Mouse (Mus musculus) right cerebral cortex, postnatal 4 days (tissue): ENCODE measurements around the gene Klhdc7b.

Experiments used
- DNase-seq: peaks from one replicate; pipeline ENCODE4 v3.0.0-alpha.2; 2022

Gene Klhdc7b

DNA sequence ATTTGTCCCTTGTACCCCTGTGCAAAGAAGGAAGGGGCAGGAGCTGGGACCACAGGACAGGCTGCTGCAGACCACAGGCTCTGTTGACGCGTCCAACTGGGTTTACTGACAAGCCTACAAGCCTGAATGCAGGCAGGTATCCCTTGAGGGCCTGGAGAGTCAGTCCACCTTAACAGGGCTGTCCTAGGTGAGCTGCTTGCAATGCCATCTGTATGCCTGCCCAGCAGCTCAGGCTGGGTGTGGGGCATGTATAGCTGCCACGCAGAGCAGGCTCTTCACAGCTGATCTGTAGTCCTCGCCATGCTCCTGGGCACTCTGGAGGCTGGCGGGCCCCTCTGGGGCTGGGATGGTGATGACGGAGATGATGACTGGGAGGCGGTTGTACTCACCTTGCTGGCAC lies at the start of gene Klhdc7b:
Klhdc7b (plus strand) TSS at position 301 of the 400 bp plus-strand sequence.
- no peak for DNase-seq

DNA sequence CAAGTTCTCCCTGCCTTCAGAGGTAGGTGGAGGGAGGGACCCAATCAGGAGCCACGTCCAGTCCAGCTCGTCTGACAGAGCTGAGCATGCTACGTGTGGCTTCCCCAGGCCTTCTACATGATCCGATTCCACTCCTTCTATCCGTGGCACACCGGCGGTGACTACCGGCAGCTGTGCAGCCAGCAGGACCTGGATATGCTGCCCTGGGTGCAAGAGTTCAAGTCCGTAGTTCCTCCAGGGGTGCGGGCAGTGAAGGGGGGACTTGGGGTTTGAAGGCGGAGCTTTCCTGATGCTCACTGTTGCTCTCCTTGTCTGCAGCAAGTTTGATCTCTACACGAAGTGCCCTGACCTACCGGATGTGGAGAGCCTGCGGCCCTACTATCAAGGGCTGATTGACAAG lies 48.3 kb upstream of the Klhdc7b start:
- no peak for DNase-seq

DNA sequence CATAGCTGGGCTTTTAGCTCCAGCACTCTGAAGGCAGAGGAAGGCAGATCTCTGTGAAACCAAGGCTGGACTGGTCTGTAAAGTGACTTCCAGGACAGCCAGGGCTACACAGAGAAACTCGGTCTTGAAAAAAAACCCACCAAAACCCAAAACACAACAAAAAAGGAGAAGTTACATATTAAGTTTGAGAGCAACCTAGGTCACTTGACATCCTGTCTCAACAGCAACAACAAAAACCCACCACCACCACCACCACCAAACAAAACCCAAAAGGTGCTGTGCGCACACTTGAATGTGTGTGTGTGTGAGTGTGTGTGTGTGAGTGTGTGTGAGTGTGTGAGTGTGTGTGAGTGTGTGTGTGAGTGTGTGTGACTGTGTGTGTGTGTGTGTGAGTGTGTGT lies 45.0 kb upstream of the Klhdc7b start:
- no peak for DNase-seq

DNA sequence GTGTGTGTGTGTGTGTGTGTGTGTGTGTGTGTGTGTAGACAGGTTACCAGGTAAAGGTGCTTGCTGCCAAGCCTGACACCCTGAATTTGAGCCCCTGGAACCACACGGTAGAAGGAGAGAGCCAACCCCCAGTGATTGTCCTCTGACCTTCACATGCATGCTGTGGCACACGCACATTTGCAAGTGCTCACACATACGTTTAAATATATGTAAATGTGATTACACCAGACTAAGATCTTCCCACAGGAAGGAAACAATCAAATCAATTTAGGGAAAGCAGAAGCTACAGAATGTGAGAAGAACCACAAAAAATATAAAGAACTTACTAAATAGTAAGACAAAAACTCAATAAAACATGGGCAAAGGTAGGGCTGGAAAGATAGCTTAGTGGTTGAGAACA lies 44.6 kb upstream of the Klhdc7b start:
- no peak for DNase-seq

DNA sequence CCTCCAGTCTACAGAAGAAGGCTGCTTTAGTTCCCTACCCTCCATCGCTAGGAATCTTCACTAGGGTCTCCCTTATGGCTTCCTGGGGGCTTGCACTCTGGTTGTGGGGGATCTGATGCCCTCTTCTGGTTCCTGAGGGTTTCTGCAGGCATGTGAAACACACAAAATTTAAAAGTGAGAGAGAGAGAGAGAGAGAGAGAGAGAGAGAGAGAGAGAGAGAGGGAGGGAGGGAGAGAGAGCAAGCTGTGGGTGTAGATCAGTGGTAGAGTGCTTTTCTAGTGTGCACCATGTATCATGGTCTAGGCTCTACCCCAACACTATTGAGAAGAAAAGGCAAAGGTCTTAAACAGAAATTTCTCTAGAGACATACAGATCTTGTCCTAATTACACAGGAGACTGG lies 43.0 kb upstream of the Klhdc7b start:
- no peak for DNase-seq

DNA sequence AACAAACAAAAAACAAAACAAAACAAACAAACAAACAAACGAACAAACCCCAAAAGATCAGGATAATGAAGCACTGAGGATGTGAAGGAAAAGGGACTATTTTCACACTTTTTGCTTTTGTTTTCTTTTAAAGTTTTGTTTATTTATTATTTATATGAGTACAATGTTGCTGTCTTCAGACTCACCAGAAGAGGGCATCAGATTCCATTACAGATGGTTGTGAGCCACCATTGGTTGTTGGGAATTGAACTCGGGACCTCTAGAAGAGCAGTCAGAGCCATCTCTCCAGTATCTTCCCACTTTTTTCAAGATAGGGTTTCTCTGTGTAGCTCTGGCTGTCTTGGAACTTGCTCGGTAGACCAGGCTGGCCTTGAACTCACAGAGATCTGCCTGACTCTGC lies 41.4 kb upstream of the Klhdc7b start:
- DNase-seq, result no peak

DNA sequence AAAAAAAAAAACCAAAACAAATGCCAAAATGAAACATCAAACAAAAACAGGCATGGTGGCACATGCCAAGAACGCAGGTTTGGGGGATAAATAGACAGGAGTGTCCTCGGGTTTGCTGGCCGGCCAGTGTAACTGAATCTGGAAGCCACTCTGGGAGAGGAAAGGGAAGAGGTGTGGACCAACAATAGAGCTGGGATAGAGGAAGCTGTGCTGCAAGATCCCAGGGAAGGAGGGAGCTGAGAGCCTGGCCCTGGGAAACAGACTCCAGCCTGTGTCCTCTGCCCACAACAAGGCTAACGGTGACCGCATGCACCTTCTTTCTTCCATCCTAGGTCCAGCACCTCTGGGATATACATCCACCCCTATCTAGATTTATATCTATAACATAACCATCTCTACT lies 34.3 kb upstream of the Klhdc7b start:
- no peak for DNase-seq

DNA sequence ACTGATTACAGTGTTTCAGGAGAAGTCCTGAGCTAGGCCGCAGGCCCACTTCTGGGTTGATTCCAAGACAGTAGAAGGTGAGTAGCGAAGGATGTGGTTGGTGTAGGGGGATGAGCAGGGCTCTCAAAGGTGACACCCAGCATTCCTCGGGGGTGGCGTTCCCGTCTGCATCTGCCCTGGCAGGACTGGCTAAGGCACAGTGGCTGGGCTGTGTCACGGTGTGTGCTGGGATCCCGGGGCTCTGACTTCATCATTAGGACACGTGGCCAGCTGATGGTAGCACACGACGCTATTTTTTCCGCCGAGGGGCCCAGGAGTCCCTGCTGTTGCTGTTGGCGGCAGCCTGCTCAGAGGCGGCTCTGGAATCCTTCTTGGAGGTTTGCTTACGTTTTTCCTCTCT lies 33.4 kb upstream of the Klhdc7b start:
- no peak for DNase-seq

DNA sequence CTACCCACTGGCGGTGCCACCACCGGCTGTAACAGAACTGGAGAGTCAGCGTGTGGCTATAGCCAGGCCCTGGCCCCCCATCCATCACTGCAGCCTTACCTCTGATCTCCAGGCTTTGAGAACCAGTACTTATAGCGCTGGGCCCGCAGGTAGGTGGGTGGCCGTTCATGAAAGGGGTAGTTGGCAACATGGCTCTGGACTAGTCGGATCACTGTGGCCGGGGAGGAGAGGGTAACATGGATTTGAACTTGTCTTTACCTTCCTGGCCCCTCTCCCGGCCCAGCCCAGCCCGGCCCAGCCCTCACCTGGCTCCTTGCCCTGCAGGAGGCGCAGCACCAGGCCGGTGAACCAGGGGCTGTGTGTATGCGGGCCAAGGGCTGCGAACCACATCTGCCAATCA lies 32.7 kb upstream of the Klhdc7b start:
- DNase-seq, result no peak

DNA sequence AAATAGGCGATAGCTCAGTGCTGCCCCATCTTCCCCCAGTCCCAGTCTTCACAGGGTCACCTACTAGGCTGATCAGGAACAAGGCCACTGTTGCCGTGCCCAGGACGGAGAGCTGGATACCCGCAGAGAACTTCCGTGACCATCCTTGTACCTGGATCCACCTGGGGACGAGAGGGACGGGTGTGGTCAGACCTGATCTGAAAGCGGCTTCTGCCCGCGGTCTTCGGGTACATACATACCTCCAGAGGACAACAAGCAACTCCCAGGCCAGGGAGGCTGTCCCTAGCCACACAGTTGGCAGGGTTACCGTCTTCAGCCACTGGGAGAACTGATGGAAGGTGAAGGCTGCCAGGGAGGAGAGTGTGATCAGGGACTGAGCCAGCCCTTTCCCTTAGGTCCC lies 31.9 kb upstream of the Klhdc7b start:
- DNase-seq, result no peak

DNA sequence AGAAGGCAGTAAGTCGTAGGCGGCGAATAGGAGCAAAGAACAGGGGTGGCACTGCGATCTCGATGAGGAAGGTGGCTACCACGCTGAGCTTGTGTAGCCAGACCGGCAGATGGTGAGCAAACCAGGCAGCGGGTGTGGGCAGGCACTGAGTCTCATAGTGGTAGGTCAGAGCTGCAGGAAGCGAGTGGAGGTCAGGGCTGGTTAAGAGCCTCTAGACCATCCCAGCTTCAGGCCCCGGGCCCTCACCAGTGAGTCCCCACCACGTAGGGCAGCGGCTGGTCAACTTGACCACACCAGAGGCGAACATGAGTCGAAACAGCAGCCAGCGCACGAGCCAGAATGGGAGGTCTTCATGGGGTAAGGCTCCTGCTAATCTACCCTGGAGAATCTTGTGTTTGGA lies 30.9 kb upstream of the Klhdc7b start:
- no peak for DNase-seq

DNA sequence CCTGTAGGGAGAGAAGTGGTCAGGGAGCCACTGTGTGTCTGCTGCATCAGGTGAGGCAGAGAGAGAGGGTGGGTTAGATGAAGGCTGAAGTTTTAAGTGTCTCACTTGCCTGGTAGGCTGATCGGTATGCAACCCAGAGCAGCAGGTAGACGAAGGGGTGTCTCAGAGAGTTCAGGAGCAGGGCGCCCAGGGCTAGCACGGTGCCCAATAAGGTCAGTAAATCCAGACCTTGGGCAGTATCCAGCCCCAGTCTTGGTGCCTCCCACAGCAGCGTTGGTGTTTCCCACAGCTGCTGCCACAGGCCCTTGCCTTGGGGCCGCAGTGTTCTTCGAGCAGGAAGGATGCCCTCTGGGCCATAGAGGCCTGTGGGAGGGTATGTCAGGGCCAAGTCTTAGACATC lies 30.3 kb upstream of the Klhdc7b start:
- no peak for DNase-seq

DNA sequence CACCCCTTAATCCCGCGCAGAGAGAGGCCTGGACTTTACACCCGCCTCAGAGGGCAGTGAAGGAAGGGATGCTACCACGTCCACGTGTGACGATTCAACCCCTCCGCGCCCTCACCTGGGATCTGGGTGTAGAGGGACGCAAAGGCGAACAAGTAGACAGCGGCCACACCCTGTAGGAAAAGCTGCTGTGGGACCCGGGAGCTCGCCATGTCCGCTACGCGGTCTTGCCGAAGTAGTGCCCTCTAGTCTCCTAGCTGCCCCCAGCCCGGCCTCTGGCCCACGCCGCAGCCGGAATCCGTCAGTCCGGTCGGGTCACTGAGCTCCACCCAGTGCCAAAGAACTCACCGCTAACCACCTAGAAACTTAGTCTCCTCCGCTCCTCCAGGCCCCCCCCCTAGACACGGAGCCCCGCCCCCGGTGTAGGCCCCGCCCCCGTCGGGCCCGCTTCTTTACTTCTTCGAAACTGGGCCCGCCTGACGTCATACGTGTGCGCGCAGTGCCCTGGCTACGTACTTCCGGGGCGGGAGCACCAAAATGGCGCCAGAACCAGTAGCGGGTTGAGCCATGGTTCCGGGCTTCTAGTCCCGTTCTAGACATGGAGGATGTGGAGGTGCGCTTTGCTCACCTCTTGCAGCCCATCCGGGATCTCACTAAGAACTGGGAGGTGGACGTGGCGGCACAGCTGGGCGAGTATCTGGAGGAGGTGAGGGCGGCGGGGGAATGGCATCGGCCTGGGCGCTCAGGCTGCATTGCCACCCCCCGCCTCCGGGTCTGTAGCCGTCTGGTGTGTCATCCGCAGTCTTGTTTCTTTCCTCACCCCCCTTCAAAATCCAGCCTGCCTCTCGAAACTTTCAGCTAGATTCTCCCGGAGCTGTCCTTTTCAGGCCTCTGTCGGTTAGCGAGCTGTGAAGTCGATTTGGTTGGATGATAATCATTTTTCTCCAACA lies 29.2 kb upstream of the Klhdc7b start, which contains the start of the genes Lmf2 and Ncaph2:
Lmf2 (minus strand) TSS at position 419 of the 947 bp plus-strand sequence.
Ncaph2 (plus strand) TSS at position 479 of the 947 bp plus-strand sequence.
- DNase-seq, result peak; percentile 95

DNA sequence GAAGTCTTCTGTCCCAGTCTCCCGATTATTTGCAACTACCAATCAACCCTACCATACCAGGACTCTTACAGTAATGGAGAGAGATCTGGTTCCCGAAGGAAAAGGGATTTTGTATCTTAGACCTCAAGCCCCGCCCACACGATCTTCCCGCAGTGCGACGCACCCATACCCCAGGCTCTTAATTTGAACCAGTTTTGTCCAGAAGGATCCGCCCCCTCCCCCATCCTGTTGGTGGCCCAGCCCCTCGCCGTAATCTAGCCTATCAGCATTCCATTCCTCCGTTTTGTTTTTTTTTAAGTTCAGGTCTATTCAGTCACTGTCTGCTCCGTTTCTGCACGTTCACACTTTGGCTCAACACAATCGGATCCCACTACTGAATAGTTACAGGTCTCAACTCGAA lies 28.3 kb upstream of the Klhdc7b start:
- DNase-seq, result peak; percentile 86

DNA sequence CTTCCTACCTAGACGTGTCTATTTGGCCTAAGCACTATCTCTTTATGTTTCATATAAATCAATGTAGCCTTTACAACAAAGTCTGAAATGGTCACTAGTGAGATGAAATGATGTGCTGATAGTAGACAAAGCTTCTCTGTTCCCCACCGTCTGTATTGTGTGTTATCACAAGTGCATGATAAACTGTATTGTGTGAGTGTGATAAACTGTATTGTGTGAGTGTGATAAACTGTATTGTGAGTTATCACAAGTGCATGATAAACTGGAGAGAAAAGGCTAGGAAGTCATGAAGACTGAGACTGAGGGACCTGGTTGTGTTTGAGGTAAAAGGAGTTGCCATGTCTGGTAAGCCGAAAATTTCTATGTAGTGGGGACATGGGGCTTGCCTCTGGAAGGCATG lies 25.9 kb upstream of the Klhdc7b start:
- no peak for DNase-seq

DNA sequence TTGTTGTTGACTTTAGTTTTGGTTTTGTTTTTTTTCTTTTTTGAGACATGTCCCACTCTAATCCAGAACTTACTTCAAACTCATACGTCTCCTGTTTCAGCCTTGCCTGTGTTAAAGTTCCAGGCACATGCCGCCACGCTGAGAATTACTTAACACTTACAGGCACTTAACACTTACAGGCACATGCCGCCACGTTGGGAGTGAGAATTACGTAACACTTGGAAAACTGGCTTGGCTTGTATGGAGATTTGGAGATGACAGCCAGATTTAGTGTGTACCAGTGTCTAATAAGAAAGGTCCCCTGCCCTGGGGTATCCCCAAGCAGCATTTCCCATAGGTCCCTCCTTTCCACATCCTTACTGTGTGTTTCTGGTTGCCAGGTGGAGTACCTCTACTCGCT lies 21.7 kb upstream of the Klhdc7b start:
- DNase-seq, result no peak

DNA sequence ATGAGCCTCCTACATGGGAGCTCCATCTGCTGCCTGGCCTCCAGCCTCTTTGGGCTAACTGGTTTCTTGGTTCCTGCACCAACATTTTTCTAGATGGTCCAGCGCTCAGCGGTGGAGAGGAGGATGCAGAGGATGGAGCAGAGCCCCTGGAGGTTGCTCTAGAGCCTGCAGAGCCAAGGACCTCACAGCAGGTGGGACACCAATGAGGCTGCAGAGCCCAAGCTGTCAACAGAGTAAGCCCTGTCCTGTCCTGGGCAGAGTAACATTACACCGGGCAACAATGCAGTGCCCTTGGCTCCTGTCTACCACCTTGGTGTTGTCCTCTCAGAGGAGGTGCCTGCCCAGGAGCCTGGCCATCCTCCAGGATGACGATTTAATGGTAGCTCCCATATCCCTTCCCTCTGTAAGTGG lies 19.6 kb upstream of the Klhdc7b start:
- DNase-seq, result no peak

DNA sequence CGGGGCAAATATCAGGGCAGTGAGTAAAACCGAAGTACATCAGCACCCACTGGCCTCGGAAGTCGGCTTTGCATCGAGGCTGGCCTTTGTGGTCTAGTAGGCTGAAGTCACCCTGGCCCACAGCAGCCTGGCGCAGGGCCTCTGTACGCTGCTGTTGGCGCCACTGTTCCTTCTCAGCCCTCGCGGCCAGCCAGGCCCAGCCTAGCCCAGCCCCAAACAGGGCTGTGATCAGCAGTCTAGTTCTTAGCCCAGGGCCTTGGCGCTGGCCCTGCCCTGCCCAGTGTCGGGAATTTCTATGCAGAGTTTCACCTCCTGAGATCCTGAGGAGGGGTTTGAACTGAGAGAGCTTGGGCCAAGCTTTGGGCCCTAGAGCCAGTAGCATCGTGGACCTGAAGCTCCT lies 12.6 kb upstream of the Klhdc7b start:
- no peak for DNase-seq

DNA sequence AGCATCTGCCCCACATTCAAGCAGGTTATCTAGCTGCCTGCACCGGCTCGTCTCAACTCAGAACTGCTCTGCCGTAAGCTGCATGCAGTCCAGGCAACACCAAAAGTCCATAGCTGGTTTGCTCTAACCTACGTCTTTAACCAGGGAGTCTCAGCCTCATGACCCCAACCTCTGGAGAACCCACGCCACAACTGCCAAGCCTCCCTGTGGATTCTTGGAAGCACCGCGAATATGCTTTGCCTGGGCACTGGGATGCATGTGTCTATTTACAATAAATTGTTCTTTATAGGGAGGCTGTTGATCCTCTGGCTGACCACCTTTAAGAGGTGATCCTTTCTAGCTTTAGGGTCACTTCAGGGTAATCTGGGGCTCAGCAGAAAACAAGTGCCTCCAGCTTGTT lies 12.2 kb upstream of the Klhdc7b start:
- DNase-seq, result no peak

DNA sequence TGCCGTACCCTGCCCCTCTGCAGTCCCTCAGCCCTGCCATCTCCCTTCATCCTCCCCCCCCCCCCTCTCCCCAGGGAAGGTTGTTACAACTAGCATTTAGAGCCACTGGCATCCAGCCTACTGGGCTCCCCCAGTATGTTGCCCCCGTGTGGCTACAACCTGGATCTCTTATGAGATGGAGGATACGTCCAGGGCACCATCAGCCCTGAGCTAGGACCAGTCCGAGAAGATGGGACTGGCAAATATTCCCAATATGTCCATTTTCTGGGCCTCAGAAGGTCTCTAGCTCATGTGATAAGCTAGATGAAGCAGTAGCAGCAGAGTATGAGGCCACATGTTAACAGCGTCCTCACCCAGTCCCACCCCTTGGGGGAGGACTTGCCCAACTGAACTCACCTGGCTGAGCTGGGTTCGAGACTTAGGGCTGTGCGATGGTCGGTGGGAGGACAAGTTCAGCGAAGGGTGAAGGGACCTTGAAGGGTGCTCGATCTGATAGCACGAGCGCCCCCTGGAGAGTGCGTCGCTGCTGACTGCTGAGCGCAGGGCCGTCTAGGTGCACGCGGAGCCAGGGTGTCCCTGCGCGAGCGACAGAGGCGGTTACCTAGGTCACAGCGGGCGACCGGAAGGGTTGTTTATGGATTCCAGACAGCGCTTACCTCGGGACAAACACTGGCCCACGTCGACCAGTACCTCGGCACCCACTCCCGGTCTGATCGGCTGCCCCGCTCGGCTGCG lies 11.5 kb upstream of the Klhdc7b start:
- peak; percentile 90 for DNase-seq

DNA sequence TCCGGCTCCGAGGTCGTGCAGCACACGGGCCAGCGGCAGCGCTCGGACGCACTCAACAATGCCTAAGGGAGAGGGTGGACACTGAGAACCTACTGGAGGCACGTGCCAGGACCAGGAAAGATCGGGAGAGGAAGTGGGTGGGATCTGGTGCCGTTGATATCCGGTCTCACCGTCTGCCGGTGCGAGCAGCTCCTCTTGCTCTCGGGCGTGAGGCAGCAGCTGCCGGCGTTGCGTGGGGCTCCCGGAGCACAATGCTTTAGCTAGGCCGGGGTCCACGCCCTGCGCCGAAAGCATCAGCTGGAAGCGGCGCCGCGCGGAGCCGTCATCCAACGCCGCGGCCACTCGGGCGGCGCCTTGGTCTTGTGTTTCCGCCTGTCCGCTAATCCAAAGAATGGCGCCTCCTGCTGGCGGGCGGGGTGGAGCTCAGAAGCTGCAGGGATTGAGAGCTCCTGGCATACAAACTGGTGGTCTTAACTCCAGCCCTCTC lies 10.9 kb upstream of the Klhdc7b start, which contains the start of gene Sco2:
Sco2 (minus strand) TSS at position 85 of the 487 bp plus-strand sequence.
- peak; percentile 99 for DNase-seq

DNA sequence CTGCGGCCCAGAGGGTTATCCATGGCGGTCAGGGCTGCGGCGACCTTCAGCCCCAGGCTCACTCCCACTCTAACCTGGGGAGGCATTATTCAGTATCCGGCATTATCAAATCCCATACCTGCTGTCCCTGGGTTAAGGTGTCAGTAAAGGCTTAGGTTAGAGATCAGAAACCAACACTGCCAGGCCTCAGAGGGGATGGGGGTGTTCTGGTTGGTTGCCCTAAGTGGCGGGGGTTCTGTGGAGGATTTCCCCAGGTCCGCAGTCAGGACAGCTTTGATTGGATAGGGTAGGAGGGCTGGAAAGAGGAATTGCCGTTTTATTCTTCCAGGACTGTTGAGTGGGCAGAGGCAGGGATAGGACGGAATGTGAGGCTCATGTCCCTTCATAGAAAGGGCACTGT lies 10.4 kb upstream of the Klhdc7b start:
- no peak for DNase-seq

DNA sequence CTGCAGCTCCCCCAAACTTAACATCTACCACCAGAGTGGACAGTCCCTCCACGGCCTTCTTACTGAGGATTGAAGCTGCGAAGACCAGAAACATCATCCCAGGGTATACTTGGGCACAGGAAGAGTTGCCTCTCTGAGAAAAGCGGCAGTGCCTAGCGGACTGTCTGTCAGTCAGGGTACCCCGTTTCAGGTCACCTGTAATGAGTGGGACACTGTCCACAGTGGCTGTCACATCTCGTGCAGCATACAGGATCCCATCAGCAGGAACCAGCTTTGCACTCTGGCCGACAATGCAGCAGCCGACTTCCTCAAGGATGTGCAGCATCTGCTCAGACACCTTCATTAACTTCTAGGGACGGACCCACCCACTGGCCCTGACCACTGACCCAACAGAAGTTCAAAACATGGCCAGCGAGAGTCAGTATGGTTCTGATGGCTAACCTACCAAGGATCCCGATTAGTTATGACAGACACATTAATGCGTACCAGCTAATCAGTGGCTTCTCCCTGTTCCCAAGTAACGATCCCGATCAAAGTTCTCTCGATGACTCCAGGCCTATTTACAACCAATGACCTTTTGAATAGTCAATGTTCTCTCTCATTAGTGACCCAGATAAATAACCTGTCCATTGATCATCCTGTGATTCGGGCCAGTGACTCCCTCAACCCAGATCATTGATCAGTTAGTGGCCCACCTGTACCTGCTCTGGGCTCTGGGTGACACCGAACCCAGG lies 9.7 kb upstream of the Klhdc7b start:
- no peak for DNase-seq
